Mouse (Mus musculus) megakaryocyte, embryonic 14.5 days (primary cell): ENCODE results near the gene Spem2.

Experiments
- FLI1 ChIP-seq: IDR thresholded peaks from 2 replicates; pipeline ENCODE4 v1.6.1; 2012; ENCODE audit warnings: low read length, inconsistent platforms, mixed read lengths
- GATA1 ChIP-seq: IDR thresholded peaks from 3 replicates; pipeline ENCODE4 v1.6.1; 2012; ENCODE audit warnings: mixed read lengths, low read length, inconsistent platforms, borderline replicate concordance

- TF ChIP-seq GATA1 = no peak
- TF ChIP-seq FLI1 = no peak
Measured at GRCm38 (mm10) chr11:69837604-69837951, 19.3 kb upstream of the Spem2 start, which contains the start of gene Nlgn2.
